Mouse (Mus musculus): Measurements from ENCODE around the gene Cbr4. TPM values are rescaled to one million over a fixed set of nuclear protein-coding genes. Genes with fewer than 3 reads are reported as not detected.

The Cbr4 gene
- total and polyA plus RNA-seq, 3 experiments, result 37.0 to 59.1 (median 40.2) TPM

DNA sequence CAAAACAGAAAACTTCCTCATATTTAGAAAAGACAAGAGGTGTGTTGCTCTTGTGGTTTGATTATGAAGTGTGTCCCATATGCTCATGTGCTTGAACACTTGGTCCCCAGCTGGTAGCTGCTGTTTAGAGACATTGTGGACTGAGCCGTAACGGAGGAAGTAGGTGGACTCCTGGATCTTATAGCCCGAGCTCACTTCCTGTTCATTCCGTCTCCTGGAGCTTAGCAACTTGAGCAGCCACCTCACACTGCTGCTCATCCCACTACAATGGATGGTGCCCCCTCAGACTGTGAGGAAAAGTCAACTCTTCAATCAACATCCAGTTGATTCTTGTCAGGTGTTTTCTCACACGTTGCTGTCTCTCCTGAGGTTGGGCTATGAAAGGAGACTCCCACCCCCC, 38.7 kb upstream of the Cbr4 start:
- no peak overlapping the region for H3K4me3 ChIP-seq (replicated peaks in 1 of 3; ENCODE audit: low read depth in 2 of 3, low read length in 2 of 3, poor library complexity in 1 of 3)
- in situ Hi-C loops (cut with MboI; ENCODE audit: low pct_ligation_motif_present, low pct_unique_long_range_greater_than_20kb, low sequenced_read_pairs), result no loop called here
- no peak overlapping the region for H3K9ac ChIP-seq (ENCODE audit: insufficient read depth, low read depth)
- dilution Hi-C loops (cut with MboI; ENCODE audit: extremely low pct_ligation_motif_present, extremely low pct_unique_long_range_greater_than_20kb, low sequenced_read_pairs), result no loop called here
- no peaks in the 10 kb centered on the region for H3K79me2 ChIP-seq (replicated peaks; ENCODE audit: control insufficient read depth, extremely low read depth, insufficient read depth, poor library complexity, severe bottlenecking)
- no peaks in the 10 kb centered on the region for H3K27me3 ChIP-seq (replicated peaks)
- peaks cover 5 to 26% of the 10 kb centered on the region in 2 experiments; a peak in 2 of 4 replicates for H3K4me1 ChIP-seq (ENCODE audit: control insufficient read depth in 1 of 2, insufficient read depth in 2 of 2)
- no peak overlapping the region for H3K27ac ChIP-seq (ENCODE audit: insufficient read depth, low read depth)
- H3K9me3 ChIP-seq (replicated peaks; ENCODE audit: low read length), result no peaks in the 10 kb centered on the region
- no peak for DNase-seq (ENCODE audit: extremely low read depth)
- no peaks in the 10 kb centered on the region for H3K36me3 ChIP-seq (replicated peaks in 1 of 2; ENCODE audit: control insufficient read depth in 1 of 2, insufficient read depth in 1 of 2, low read length in 1 of 2)
- TF ChIP-seq ETS1 (conservative IDR thresholded peaks at IDR 0.05; ENCODE audit: low read depth, low read length), result no peak
- TF ChIP-seq KAT2A (IDR thresholded peaks at IDR 0.05; ENCODE audit: insufficient replicate concordance, low read length), result no peak
- TF ChIP-seq TCF12 (IDR thresholded peaks at IDR 0.05; ENCODE audit: low read depth, low read length), result no peak
- no peak for TF ChIP-seq ELF1 (IDR thresholded peaks at IDR 0.05; ENCODE audit: low read depth, low read length)
- no peak for TF ChIP-seq UBTF (IDR thresholded peaks at IDR 0.05; ENCODE audit: low read depth, low read length)
- no peak for TF ChIP-seq USF1 (IDR thresholded peaks at IDR 0.05; ENCODE audit: low read depth, low read length)
- no peak for TF ChIP-seq RCOR1 (conservative IDR thresholded peaks at IDR 0.05; ENCODE audit: low read depth, low read length)
- TF ChIP-seq MXI1 (IDR thresholded peaks at IDR 0.05; ENCODE audit: low read depth, low read length), result no peak
- no peak for TF ChIP-seq IRF4 (IDR thresholded peaks at IDR 0.05; ENCODE audit: low read depth, low read length)
- no peak for TF ChIP-seq CTCF (conservative IDR thresholded peaks at IDR 0.05 in 1 of 2, IDR thresholded peaks at IDR 0.05 in 1 of 2; ENCODE audit: low read depth in 2 of 2, low read length in 2 of 2)
- TF ChIP-seq HCFC1 (IDR thresholded peaks at IDR 0.05; ENCODE audit: low read depth, low read length), result no peak
- no peak for TF ChIP-seq E2F4 (IDR thresholded peaks at IDR 0.05; ENCODE audit: insufficient replicate concordance, low read depth, low read length)
- no peak for TF ChIP-seq PAX5 (IDR thresholded peaks at IDR 0.05; ENCODE audit: low read length)
- TF ChIP-seq ZNF384 (IDR thresholded peaks at IDR 0.05; ENCODE audit: low read depth, low read length), result no peak
- TF ChIP-seq NRF1 (IDR thresholded peaks at IDR 0.05; ENCODE audit: low read depth, low read length), result no peak
- TF ChIP-seq MAFK (IDR thresholded peaks at IDR 0.05; ENCODE audit: insufficient replicate concordance, low read length), result no peak
- no peak for TF ChIP-seq ZMIZ1 (IDR thresholded peaks at IDR 0.05; ENCODE audit: low read depth, low read length)
- TF ChIP-seq GABPA (IDR thresholded peaks at IDR 0.05; ENCODE audit: insufficient replicate concordance, low read depth, low read length), result no peak
- no peak overlapping the region for H3K4me2 ChIP-seq (ENCODE audit: insufficient read depth, low read depth, poor library complexity, severe bottlenecking)

DNA sequence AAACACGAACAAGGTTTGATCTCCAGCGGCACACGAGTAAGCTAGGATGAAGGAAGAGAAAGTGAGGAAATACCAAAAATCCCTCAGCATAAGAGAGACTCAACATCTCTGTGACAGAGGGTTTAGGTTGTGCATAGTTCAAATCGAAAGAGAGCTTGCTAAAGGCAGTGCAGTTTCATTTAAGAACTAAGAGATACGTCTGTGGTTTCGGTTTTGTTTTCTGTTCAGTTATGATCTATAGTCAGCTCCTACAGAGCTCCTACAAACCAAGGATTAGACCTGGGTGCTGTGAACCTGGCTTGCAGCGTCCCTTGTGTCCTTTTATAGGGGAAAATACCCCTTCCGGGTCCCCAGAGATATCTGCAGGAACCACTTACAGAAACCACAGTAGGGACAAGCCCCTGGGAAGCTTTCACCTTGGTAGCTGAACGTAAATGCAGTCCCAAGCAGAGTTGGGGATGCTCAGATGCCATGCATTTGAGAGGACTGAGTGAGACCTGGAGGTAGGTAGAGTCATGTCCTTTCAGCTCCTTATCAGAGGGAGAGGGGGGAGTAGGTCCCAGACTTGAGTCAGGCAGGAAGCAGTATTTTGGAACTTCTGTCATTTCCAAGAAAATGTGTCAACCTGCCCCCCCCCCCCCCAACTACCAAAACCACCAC, 36.5 kb upstream of the Cbr4 start:
- Histone ChIP-seq H3K36me3 (replicated peaks in 1 of 2; ENCODE audit: control insufficient read depth in 1 of 2, insufficient read depth in 1 of 2, low read length in 1 of 2) (no peaks in the 10 kb centered on the region), H3K27ac (ENCODE audit: insufficient read depth, low read depth) (peak overlapping the region; percentile 65), H3K9me3 (replicated peaks; ENCODE audit: low read length) (no peaks in the 10 kb centered on the region), H3K4me1 (ENCODE audit: control insufficient read depth in 1 of 2, insufficient read depth in 2 of 2) (peaks cover 5 to 26% of the 10 kb centered on the region in 2 experiments; a peak in 2 of 4 replicates), H3K4me3 (replicated peaks in 1 of 3; ENCODE audit: low read depth in 2 of 3, low read length in 2 of 3, poor library complexity in 1 of 3) (peak overlapping the region; percentile 21 to 62 (median 49)), H3K4me2 (ENCODE audit: insufficient read depth, low read depth, poor library complexity, severe bottlenecking) (peak overlapping the region; percentile 83), H3K27me3 (replicated peaks) (no peaks in the 10 kb centered on the region), H3K9ac (ENCODE audit: insufficient read depth, low read depth) (peak overlapping the region; percentile 45), H3K79me2 (replicated peaks; ENCODE audit: control insufficient read depth, extremely low read depth, insufficient read depth, poor library complexity, severe bottlenecking) (no peaks in the 10 kb centered on the region)
- dilution Hi-C loops (cut with MboI; ENCODE audit: extremely low pct_ligation_motif_present, extremely low pct_unique_long_range_greater_than_20kb, low sequenced_read_pairs), result no loop called here
- in situ Hi-C loops (cut with MboI; ENCODE audit: low pct_ligation_motif_present, low pct_unique_long_range_greater_than_20kb, low sequenced_read_pairs), result no loop called here
- peak; percentile 61 for DNase-seq (ENCODE audit: extremely low read depth)
- 0 out of 2 replicates have a peak, but pooled peaks have one; percentile 50 for TF ChIP-seq RCOR1 (conservative IDR thresholded peaks at IDR 0.05; ENCODE audit: low read depth, low read length)
- TF ChIP-seq ELF1 (IDR thresholded peaks at IDR 0.05; ENCODE audit: low read depth, low read length), result peak; percentile 26; the same call in 1 of the 2 replicates
- TF ChIP-seq USF1 (IDR thresholded peaks at IDR 0.05; ENCODE audit: low read depth, low read length), result no peak
- no peak for TF ChIP-seq MAFK (IDR thresholded peaks at IDR 0.05; ENCODE audit: insufficient replicate concordance, low read length)
- no peak for TF ChIP-seq POLR2A (IDR thresholded peaks at IDR 0.05; ENCODE audit: low read depth, low read length)
- no peak for TF ChIP-seq SMC3 (IDR thresholded peaks at IDR 0.05; ENCODE audit: low read depth, low read length)
- TF ChIP-seq UBTF (IDR thresholded peaks at IDR 0.05; ENCODE audit: low read depth, low read length), result no peak
- TF ChIP-seq USF2 (conservative IDR thresholded peaks at IDR 0.05; ENCODE audit: low read depth, low read length), result no peak
- peak; percentile 51; the same call in 1 of the 2 replicates for TF ChIP-seq MEF2A (IDR thresholded peaks at IDR 0.05; ENCODE audit: borderline replicate concordance, low read depth, low read length)
- no peak for TF ChIP-seq KAT2A (IDR thresholded peaks at IDR 0.05; ENCODE audit: insufficient replicate concordance, low read length)
- TF ChIP-seq CHD1 (IDR thresholded peaks at IDR 0.05; ENCODE audit: low read depth, low read length), result no peak
- 0 out of 2 replicates have a peak, but pooled peaks have one; percentile 69 for TF ChIP-seq MYC (IDR thresholded peaks at IDR 0.05; ENCODE audit: low read depth, low read length)
- no peak for TF ChIP-seq GABPA (IDR thresholded peaks at IDR 0.05; ENCODE audit: insufficient replicate concordance, low read depth, low read length)
- TF ChIP-seq ZMIZ1 (IDR thresholded peaks at IDR 0.05; ENCODE audit: low read depth, low read length), result no peak
- TF ChIP-seq ZKSCAN1 (IDR thresholded peaks at IDR 0.05; ENCODE audit: borderline replicate concordance, low read depth, low read length), result no peak
- TF ChIP-seq POLR2AphosphoS2 (IDR thresholded peaks at IDR 0.05; ENCODE audit: low read depth, low read length), result no peak
- no peak for TF ChIP-seq ZNF384 (IDR thresholded peaks at IDR 0.05; ENCODE audit: low read depth, low read length)
- peak; percentile 89 for TF ChIP-seq EP300 (IDR thresholded peaks at IDR 0.05; ENCODE audit: low read length)
- no peak for TF ChIP-seq TBP (conservative IDR thresholded peaks at IDR 0.05; ENCODE audit: low read depth, low read length)
- no peak for TF ChIP-seq CHD2 (IDR thresholded peaks at IDR 0.05; ENCODE audit: low read length)
- peak; percentile 79 for TF ChIP-seq SIN3A (IDR thresholded peaks at IDR 0.05; ENCODE audit: low read length)
- no peak for TF ChIP-seq NRF1 (IDR thresholded peaks at IDR 0.05; ENCODE audit: low read depth, low read length)
- no peak for TF ChIP-seq CTCF (conservative IDR thresholded peaks at IDR 0.05 in 1 of 2, IDR thresholded peaks at IDR 0.05 in 1 of 2; ENCODE audit: low read depth in 2 of 2, low read length in 2 of 2)

Measured in CH12.LX (cell line).